Mouse (Mus musculus) liver, embryonic 13.5 days (tissue): ENCODE data around the gene Bpifb2. TPM values are rescaled to one million over a fixed set of nuclear protein-coding genes. Genes with fewer than 3 reads are reported as not detected.

Experiments
- ATAC-seq: fragments of 200-750 bp; cut with Nextera tagmentation; 2 replicates; pipeline ENCODE4 v1.8.0; 2017; ENCODE audit warnings: low read depth, mild to moderate bottlenecking, moderate number of reproducible peaks, moderate library complexity
- DNase-seq: peaks from one replicate; pipeline ENCODE4 v3.0.0; 2022
- H3K27ac ChIP-seq: fragments of 300-500 bp; sonication (generic); 2 replicates; pipeline ENCODE4 v1.5.1; 2015; ENCODE audit warnings: moderate library complexity, mild to moderate bottlenecking, inconsistent platforms
- H3K27me3 ChIP-seq: fragments of 300-500 bp; sonication (generic); 2 replicates; pipeline ENCODE4 v1.6.1; 2015; ENCODE audit warnings: mild to moderate bottlenecking, inconsistent platforms
- H3K36me3 ChIP-seq: fragments of 300-500 bp; sonication (generic); 2 replicates; pipeline ENCODE4 v1.6.1; 2015; ENCODE audit warnings: mild to moderate bottlenecking, inconsistent platforms
- H3K4me1 ChIP-seq: fragments of 300-500 bp; sonication (generic); replicated peaks from 2 replicates; pipeline ENCODE4 v1.6.1; 2015; ENCODE audit warnings: inconsistent platforms
- H3K4me2 ChIP-seq: fragments of 300-500 bp; sonication (generic); 2 replicates; pipeline ENCODE4 v1.6.1; 2015; ENCODE audit warnings: inconsistent platforms, mild to moderate bottlenecking, moderate library complexity
- H3K4me3 ChIP-seq: fragments of 300-500 bp; sonication (generic); replicated peaks from 2 replicates; pipeline ENCODE4 v1.5.1; 2015; ENCODE audit warnings: mild to moderate bottlenecking, inconsistent platforms
- H3K9ac ChIP-seq: fragments of 300-500 bp; sonication (generic); 2 replicates; pipeline ENCODE4 v1.6.1; 2015; ENCODE audit warnings: mild to moderate bottlenecking, inconsistent platforms
- H3K9me3 ChIP-seq: fragments of 300-500 bp; sonication (generic); replicated peaks from 2 replicates; pipeline ENCODE4 v1.6.1; 2016; ENCODE audit warnings: inconsistent platforms
- WGBS: fragments of 180-500 bp; shearing (Covaris S2); methylation state at CpG from one replicate; pipeline ENCODE4 v1.1.7; 2015; ENCODE audit not compliant: insufficient replicate concordance; 5-methylcytosine and 5-hydroxymethylcytosine counted together
- polyA plus RNA-seq: library from polyadenylated mRNA; unstranded; fragments of >200 nt; fragmentation: Nextera tagmentation; extraction: Ambion mirVana; gene quantifications from 2 replicates; pipeline ENCODE4 v1.2.1, GENCODE M21; 2015

Gene Bpifb2
- polyA plus RNA-seq, 1 experiment from 2014 or later: not detected

DNA sequence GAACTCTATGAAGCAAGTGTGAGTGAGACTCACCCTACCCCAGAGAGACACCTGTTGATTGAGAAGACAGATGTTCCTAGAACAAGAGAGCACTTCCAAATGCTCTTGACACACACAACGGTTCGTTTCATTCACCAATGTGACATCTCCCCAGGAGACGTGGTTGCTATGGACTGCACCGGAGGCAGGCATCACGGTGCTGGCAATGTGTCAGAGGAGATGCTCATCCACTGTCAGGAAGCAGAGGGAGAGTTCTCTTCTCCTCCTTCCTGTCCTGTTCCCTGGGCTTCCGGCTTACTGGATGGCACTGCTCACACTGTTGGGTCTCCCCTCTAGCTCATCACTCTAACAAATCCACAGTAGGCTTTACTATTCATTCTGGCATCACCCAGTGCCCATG lies 58.5 kb downstream of the Bpifb2 start:
- 60% methylated on average over 6 of the region's 6 CpGs for WGBS
- Histone ChIP-seq H3K9me3 (no peaks in the 10 kb centered on the region), H3K9ac (no peak overlapping the region), H3K4me1 (no peaks in the 10 kb centered on the region), H3K4me3 (no peak overlapping the region), H3K27ac (no peak overlapping the region), H3K4me2 (no peak overlapping the region), H3K27me3 (no peaks in the 10 kb centered on the region), H3K36me3 (no peaks in the 10 kb centered on the region)
- no peak for DNase-seq
- no peak for ATAC-seq

DNA sequence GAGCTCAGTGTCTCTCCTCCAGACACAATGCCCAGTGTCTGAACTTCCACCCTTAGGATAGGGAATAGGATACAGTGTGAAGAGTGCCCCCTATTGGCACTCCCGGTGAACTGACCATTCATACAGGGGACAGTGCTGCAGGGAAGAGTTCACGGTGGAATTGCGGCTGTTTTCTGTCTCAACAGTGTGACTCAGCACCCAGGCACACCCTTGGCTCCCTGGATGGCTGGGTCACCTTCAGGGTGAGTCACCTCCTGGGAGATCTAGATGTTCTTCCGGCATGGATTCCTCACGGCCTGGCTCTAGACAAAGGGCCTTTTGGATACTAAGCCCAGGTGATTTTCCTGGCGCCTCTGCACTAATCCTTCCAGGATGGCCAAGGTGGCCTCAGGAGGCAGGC lies 60.5 kb downstream of the Bpifb2 start:
- Histone ChIP-seq H3K4me3 (no peak overlapping the region), H3K36me3 (no peaks in the 10 kb centered on the region), H3K9me3 (no peaks in the 10 kb centered on the region), H3K27ac (no peak overlapping the region), H3K9ac (no peak overlapping the region), H3K4me2 (no peak overlapping the region), H3K4me1 (no peaks in the 10 kb centered on the region), H3K27me3 (no peaks in the 10 kb centered on the region)
- 72% methylated on average over 6 of the region's 6 CpGs for WGBS
- no peak for ATAC-seq
- no peak for DNase-seq

DNA sequence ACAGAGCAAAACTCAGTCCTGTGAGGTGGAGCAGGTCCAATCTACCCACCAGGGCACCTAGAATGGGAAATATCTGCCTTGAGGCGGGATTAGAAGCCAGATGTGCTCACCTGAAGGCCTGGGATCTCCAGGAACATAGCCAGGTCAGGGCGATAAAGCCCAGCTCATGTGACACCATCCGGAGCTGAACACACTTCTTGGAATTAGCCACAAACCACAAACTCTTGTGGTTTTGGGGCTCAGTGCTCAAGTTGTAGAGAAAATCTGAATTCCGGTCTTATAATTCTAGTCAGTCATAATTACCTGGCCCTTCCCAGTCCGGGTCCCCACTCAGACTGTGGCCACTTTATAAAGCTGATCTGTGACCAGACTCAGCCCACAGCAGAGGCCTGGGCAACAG lies 63.0 kb downstream of the Bpifb2 start, which contains the start of gene Bpifb4:
Gene Bpifb4 (plus strand): TSS at position 370 of the 400 bp plus-strand sequence.
- 31% methylated on average over 5 of the region's 5 CpGs for WGBS

DNA sequence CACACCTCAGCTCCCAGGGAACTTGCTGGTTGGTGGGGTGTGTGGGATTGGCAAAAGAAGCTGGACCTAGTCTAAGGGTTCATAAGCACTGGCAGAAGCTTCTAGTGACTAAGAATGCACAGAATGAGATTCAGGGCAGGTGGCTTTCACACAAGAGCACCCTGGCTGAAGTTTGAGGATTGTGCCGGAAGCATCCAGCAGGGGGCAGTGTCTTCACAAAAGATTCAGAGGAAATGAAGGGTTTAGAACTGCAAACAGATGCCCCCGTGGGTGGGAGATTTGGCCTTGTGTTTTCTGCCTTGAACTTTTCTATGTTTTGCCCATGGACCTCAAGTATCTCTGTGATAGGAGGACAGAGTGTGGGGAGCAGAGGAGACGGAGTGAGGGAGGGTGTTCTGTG lies 68.7 kb downstream of the Bpifb2 start:
- Histone ChIP-seq H3K27ac (no peak overlapping the region), H3K9me3 (no peaks in the 10 kb centered on the region), H3K4me1 (no peaks in the 10 kb centered on the region), H3K36me3 (no peaks in the 10 kb centered on the region), H3K9ac (no peak overlapping the region), H3K4me3 (no peak overlapping the region), H3K27me3 (no peaks in the 10 kb centered on the region), H3K4me2 (no peak overlapping the region)
- ATAC-seq (no peak), DNase-seq (peak; percentile 10)
- 26% methylated on average over 3 of the region's 3 CpGs for WGBS

More for the DNA sequence above, 63.0 kb downstream of the Bpifb2 start, which contains the start of gene Bpifb4:
- H3K9me3 ChIP-seq: no peaks in the 10 kb centered on the region
- H3K36me3 ChIP-seq: no peaks in the 10 kb centered on the region
- H3K4me1 ChIP-seq: no peaks in the 10 kb centered on the region
- H3K9ac ChIP-seq: no peak within 1 kb of the TSS
- no peak within 1 kb of the TSS for H3K4me2 ChIP-seq
- no peaks in the 10 kb centered on the region for H3K27me3 ChIP-seq
- ATAC-seq (no peak), DNase-seq (no peak)
- H3K27ac ChIP-seq: no peak within 1 kb of the TSS
- H3K4me3 ChIP-seq: no peak within 1 kb of the TSS

DNA sequence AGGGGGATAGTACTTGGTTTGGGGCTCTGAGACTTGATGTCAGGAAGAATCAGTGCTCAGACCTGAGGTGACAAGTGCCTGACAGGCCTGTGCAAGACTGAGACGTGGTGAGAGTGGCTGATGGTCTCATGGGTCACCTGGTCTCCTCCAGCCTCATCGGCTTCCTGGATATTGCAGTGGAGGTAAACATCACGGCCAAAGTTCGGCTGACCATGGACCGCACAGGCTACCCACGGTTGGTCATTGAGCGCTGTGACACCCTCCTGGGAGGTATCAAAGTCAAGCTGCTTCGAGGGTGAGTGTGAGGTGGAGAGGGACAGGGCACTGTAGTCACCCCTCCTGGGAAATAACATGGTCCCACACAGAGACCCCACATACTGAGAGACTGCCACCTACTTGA lies 69.7 kb downstream of the Bpifb2 start:
- ATAC-seq (peak; percentile 39), DNase-seq (no peak)
- WGBS: 56% methylated on average over 8 of the region's 8 CpGs
- Histone ChIP-seq H3K27me3 (no peaks in the 10 kb centered on the region), H3K27ac (no peak overlapping the region), H3K9me3 (no peaks in the 10 kb centered on the region), H3K4me3 (no peak overlapping the region), H3K9ac (no peak overlapping the region), H3K36me3 (no peaks in the 10 kb centered on the region), H3K4me1 (no peaks in the 10 kb centered on the region), H3K4me2 (no peak overlapping the region)

Other genes with a start within 250 kb of the Bpifb2 start
- gene Commd7, start 242.3 kb upstream of the Bpifb2 start, polyA plus RNA-seq: 39.8 and 39.9 TPM in 2 replicates
- 8.2 and 8.6 TPM in 2 replicates for gene Dnmt3b, start 225.6 kb upstream of the Bpifb2 start, polyA plus RNA-seq
- 0.38 and 0.49 TPM in 2 replicates for gene Dnmt3c, start 178.4 kb upstream of the Bpifb2 start, polyA plus RNA-seq
- 161 and 202 TPM in 2 replicates for gene Mapre1, start 133.8 kb upstream of the Bpifb2 start, polyA plus RNA-seq
- gene Efcab8, start 95.1 kb upstream of the Bpifb2 start, polyA plus RNA-seq: 0.06 TPM in 1 of 2 replicates, not detected in the other
- gene Sun5, start 4.0 kb upstream of the Bpifb2 start, polyA plus RNA-seq: not detected in 2 replicates
- not detected in 2 replicates for gene Bpifb6, start 25.3 kb downstream of the Bpifb2 start, polyA plus RNA-seq
- not detected in 2 replicates for gene Bpifb3, start 43.2 kb downstream of the Bpifb2 start, polyA plus RNA-seq
- 0.07 TPM in 1 of 2 replicates, not detected in the other for gene Bpifb4, start 63.2 kb downstream of the Bpifb2 start, polyA plus RNA-seq
- not detected in 2 replicates for gene Bpifa6, start 99.9 kb downstream of the Bpifb2 start, polyA plus RNA-seq
- gene Bpifa2, start 133.2 kb downstream of the Bpifb2 start, polyA plus RNA-seq: not detected in 2 replicates